Mouse (Mus musculus) liver, embryonic 12.5 days (tissue): Measurements from ENCODE around the gene Gucy2e. TPM values are rescaled to one million over a fixed set of nuclear protein-coding genes. Genes with fewer than 3 reads are reported as not detected.

Experiments
- ATAC-seq: fragments of 200-750 bp; cut with Nextera tagmentation; 2 replicates; pipeline ENCODE4 v1.8.0; 2017; ENCODE audit warnings: moderate number of reproducible peaks, mild to moderate bottlenecking, moderate library complexity
- H3K27ac ChIP-seq: fragments of 300-500 bp; sonication (generic); 2 replicates; pipeline ENCODE4 v1.5.1; 2016; ENCODE audit warnings: mild to moderate bottlenecking
- H3K27me3 ChIP-seq: fragments of 300-500 bp; sonication (generic); replicated peaks from 2 replicates; pipeline ENCODE4 v1.6.1; 2016; ENCODE audit warnings: mild to moderate bottlenecking, moderate library complexity
- H3K36me3 ChIP-seq: fragments of 300-500 bp; sonication (generic); 2 replicates; pipeline ENCODE4 v1.6.1; 2016; ENCODE audit warnings: mild to moderate bottlenecking, moderate library complexity
- H3K4me1 ChIP-seq: fragments of 300-500 bp; sonication (generic); 2 replicates; pipeline ENCODE4 v1.6.1; 2016
- H3K4me2 ChIP-seq: fragments of 300-500 bp; sonication (generic); 2 replicates; pipeline ENCODE4 v1.6.1; 2016; ENCODE audit warnings: mild to moderate bottlenecking, moderate library complexity
- H3K4me3 ChIP-seq: fragments of 300-500 bp; sonication (generic); 2 replicates; pipeline ENCODE4 v1.5.1; 2016; ENCODE audit warnings: mild to moderate bottlenecking, moderate library complexity
- H3K9ac ChIP-seq: fragments of 300-500 bp; sonication (generic); 2 replicates; pipeline ENCODE4 v1.6.1; 2016; ENCODE audit warnings: mild to moderate bottlenecking, moderate library complexity
- H3K9me3 ChIP-seq: fragments of 300-500 bp; sonication (generic); replicated peaks from 2 replicates; pipeline ENCODE4 v1.6.1; 2016; ENCODE audit warnings: mild to moderate bottlenecking, moderate library complexity
- WGBS: fragments of 180-500 bp; shearing (Covaris S2); methylation state at CpG from one replicate; pipeline ENCODE4 v1.1.7; 2016; ENCODE audit not compliant: insufficient replicate concordance; 5-methylcytosine and 5-hydroxymethylcytosine counted together
- polyA plus RNA-seq: library from polyadenylated mRNA; unstranded; fragments of >200 nt; fragmentation: Nextera tagmentation; extraction: Ambion mirVana; gene quantifications from 2 replicates; pipeline ENCODE4 v1.2.1, GENCODE M21; 2016

The Gucy2e gene
- polyA plus RNA-seq, 1 experiment from 2014 or later: not detected

DNA sequence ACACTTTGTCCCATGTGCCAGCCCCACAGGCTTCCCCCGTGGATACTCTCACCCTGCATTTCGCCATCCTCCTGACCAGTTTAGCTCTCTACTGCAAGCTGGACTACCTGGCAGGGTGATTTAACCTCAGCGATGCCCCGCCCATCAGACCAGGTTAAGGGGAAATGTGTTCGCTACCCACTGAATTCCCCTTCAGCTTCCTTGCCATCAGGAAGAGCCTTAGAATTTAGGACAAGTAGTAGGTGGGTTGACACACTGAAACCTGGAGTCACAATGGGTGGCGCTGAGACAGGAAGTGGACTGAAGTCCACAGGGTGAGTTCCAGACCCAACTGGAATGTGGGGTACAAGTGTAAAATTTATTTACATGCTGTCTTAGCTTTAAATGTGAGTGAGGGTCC, 39.1 kb downstream of the Gucy2e start, which contains the start of gene Alox8:
Gene Alox8, minus strand, starts transcription at position 101 of the 400 bp plus-strand sequence.
- Histone ChIP-seq H3K27ac (no peak within 1 kb of the TSS), H3K36me3 (no peaks in the 10 kb centered on the region), H3K4me3 (no peak within 1 kb of the TSS; the same call in 1 of the 2 replicates), H3K27me3 (peaks cover 59% of the 10 kb centered on the region), H3K9ac (no peak within 1 kb of the TSS), H3K4me1 (peaks cover 6% of the 10 kb centered on the region; the same call in 1 of the 2 replicates), H3K4me2 (peak within 1 kb of the TSS; percentile 42), H3K9me3 (no peaks in the 10 kb centered on the region)
- 34% methylated on average over 6 of the region's 6 CpGs for WGBS
- no peak for ATAC-seq

DNA sequence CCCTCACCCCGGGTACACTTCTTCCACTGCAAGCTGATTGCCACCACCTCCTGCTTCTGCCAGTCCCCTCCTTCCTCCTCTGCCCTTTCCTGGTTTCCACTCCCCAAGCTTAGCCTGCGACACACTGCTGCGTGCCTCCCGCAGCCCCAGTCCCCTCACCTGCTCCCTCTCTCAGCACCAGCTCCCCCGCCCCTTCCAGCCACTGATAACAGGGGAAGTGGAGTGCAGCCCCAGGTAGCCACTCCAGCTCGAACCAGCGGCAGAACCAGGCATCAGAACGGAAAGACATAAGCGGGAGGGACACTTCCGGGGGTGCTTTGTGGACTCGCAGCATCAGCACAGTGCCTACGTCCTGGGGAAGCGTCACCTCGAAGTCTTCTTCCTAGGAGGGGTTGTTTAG, 39.6 kb downstream of the Gucy2e start:
- H3K27ac ChIP-seq: no peak overlapping the region
- H3K9ac ChIP-seq: no peak overlapping the region
- H3K36me3 ChIP-seq: no peaks in the 10 kb centered on the region
- peak overlapping the region; percentile 42 for H3K4me2 ChIP-seq
- H3K27me3 ChIP-seq: peaks cover 55% of the 10 kb centered on the region
- 1% methylated on average over 14 of the region's 14 CpGs for WGBS
- H3K4me1 ChIP-seq: peaks cover 6% of the 10 kb centered on the region; the same call in 1 of the 2 replicates
- no peaks in the 10 kb centered on the region for H3K9me3 ChIP-seq
- ATAC-seq: no peak
- no peak overlapping the region; the same call in 1 of the 2 replicates for H3K4me3 ChIP-seq

DNA sequence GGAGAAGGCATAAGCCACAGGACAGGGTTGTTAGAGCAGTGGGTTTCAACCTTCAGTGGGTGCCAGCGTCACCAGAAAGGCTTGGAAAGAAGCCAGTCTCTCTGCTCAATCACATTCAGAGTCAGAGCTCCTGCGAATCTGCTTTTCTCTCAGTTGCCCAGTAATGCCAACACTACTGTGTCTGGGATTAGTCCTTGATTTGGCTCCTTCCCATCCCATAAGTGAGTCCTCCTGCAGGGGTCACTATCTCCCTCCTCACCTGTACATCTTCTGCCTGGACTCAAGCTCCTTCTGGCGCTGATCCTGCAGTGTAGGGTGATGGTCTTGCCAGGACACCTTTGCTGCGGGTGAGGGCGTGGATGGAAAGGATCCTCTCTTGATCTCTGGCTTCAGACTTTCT, 40.1 kb downstream of the Gucy2e start:
- Histone ChIP-seq H3K9ac (no peak overlapping the region), H3K36me3 (no peaks in the 10 kb centered on the region), H3K4me2 (no peak overlapping the region), H3K27ac (no peak overlapping the region), H3K27me3 (peaks cover 55% of the 10 kb centered on the region), H3K4me3 (no peak overlapping the region), H3K4me1 (peaks cover 6% of the 10 kb centered on the region; the same call in 1 of the 2 replicates), H3K9me3 (no peaks in the 10 kb centered on the region)
- no peak for ATAC-seq
- WGBS: 6% methylated on average over 5 of the region's 5 CpGs

DNA sequence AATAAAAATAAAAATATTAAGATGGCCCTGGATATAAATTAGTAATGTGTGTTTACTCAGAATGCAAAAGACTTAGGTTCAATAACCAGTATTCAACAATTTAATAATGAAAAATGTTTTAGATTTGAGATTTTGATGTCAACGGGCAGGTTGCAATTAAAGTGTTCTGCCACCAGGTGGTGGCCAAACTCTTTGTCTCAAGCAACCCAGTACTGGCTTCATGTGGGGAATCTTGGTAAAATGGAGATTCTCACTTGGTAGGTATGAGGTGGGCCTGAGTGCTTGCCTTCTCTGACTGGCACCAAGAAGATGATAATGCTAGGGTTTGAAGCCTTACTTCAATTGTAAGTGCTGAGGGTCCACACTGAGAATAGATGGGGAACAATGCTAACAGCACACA, 44.0 kb downstream of the Gucy2e start:
- no peak overlapping the region for H3K4me3 ChIP-seq
- H3K4me1 ChIP-seq: peaks cover 6% of the 10 kb centered on the region; the same call in 1 of the 2 replicates
- no peak overlapping the region for H3K9ac ChIP-seq
- no peak overlapping the region for H3K4me2 ChIP-seq
- WGBS: 2% methylated on average over 1 of the region's 1 CpGs
- no peaks in the 10 kb centered on the region for H3K36me3 ChIP-seq
- peaks cover 40% of the 10 kb centered on the region for H3K27me3 ChIP-seq
- H3K27ac ChIP-seq: no peak overlapping the region
- no peak for ATAC-seq
- no peaks in the 10 kb centered on the region for H3K9me3 ChIP-seq

DNA sequence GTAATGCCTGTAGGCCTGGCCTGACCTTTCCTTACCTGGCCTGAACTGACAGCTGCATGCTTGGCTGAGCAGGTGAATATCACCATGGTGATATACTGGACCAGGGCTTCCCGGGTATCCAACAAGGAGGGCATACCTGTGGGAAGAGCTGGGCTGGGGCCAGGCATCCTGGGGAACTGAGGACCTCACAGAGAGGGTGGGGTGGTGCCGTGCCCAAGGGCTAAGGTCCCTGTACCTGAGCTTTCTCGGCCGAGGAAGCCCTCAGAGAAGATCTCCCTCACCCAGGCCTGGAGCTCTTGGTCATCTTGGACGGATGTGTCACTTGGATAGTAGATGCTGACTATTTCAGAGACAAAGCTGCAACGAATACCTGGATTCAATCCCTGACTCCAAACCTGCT, 50.9 kb downstream of the Gucy2e start:
- ATAC-seq: no peak
- H3K27me3 ChIP-seq: 0 out of 2 replicates have a peak, but pooled peaks cover 4% of the 10 kb centered on the region
- H3K4me1 ChIP-seq: no peaks in the 10 kb centered on the region
- H3K27ac ChIP-seq: no peak overlapping the region
- no peaks in the 10 kb centered on the region for H3K9me3 ChIP-seq
- no peak overlapping the region for H3K4me2 ChIP-seq
- no peak overlapping the region for H3K4me3 ChIP-seq
- no peaks in the 10 kb centered on the region for H3K36me3 ChIP-seq
- H3K9ac ChIP-seq: no peak overlapping the region
- WGBS: 65% methylated on average over 6 of the region's 6 CpGs

DNA sequence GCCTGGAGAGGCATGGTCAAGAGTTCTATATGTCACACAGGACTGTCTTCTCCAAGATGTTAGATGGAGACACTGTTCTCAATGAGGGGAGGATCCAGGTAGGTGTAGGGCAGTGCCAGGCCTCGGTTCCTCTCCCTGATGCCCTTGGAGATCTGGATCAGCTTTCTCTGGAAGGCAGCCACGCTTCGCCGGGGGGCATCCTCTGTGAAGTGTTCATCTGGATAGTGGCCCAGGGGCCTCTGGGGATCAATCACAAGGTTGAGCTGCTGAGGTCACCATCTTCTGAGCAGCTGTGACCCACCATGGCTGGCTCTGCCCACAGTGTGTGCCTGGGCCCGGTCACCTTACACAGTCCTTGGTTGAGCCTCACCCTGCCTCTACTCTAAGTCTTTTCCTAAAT, 51.8 kb downstream of the Gucy2e start:
- no peak overlapping the region for H3K4me3 ChIP-seq
- H3K36me3 ChIP-seq: no peaks in the 10 kb centered on the region
- H3K4me2 ChIP-seq: no peak overlapping the region
- no peak for ATAC-seq
- H3K27me3 ChIP-seq: 0 out of 2 replicates have a peak, but pooled peaks cover 4% of the 10 kb centered on the region
- no peaks in the 10 kb centered on the region for H3K9me3 ChIP-seq
- 67% methylated on average over 5 of the region's 5 CpGs for WGBS
- no peak overlapping the region for H3K27ac ChIP-seq
- H3K4me1 ChIP-seq: no peaks in the 10 kb centered on the region
- H3K9ac ChIP-seq: no peak overlapping the region

DNA sequence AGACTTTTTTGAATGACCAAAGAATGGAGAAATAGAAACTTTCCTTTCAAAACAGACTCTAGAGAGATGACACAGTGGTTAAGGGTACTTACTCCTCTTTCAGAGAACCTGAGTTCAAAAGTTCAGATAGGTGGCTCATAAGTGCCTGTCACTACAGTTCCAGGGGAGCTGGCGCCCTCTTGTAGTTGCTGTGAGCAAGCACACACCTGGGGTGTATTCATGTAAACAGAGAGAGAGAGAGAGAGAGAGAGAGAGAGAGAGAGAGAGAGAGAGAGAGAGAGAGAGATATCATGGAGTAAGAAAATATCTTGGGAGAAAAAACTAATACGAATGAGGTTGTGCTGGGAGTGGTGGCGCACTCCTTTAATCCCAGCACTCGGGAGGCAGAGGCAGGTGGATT, 56.7 kb downstream of the Gucy2e start:
- H3K27ac ChIP-seq: no peak overlapping the region
- no peaks in the 10 kb centered on the region for H3K4me1 ChIP-seq
- no peaks in the 10 kb centered on the region for H3K36me3 ChIP-seq
- no peak overlapping the region for H3K9ac ChIP-seq
- no peaks in the 10 kb centered on the region for H3K9me3 ChIP-seq
- no peak for ATAC-seq
- H3K4me2 ChIP-seq: no peak overlapping the region
- H3K27me3 ChIP-seq: peaks cover 12% of the 10 kb centered on the region
- H3K4me3 ChIP-seq: no peak overlapping the region
- 57% methylated on average over 4 of the region's 4 CpGs for WGBS

DNA sequence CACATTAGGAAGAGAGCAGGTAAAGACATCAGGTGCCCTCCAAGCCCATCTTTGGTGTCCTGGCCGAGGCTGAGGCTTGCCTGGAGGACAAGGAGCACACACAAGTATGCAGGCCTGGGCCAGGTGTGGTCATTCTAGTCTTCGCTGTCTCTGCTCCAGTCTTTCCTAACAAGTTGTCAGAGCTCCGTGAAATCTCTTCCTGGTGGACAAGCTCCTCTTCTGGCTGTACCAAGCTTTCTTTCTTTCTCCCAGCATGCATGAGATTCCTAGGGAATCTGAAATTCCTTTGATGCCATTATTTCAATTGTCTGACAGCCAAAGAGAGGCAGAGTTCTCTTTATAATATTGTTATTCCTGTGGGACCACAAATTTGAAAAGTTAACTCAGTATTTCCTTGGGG, 57.3 kb downstream of the Gucy2e start:
- H3K4me2 ChIP-seq: no peak overlapping the region
- peaks cover 12% of the 10 kb centered on the region for H3K27me3 ChIP-seq
- H3K36me3 ChIP-seq: no peaks in the 10 kb centered on the region
- no peaks in the 10 kb centered on the region for H3K9me3 ChIP-seq
- H3K4me3 ChIP-seq: no peak overlapping the region
- H3K27ac ChIP-seq: no peak overlapping the region
- H3K9ac ChIP-seq: no peak overlapping the region
- 43% methylated on average over 3 of the region's 3 CpGs for WGBS
- ATAC-seq: no peak
- no peaks in the 10 kb centered on the region for H3K4me1 ChIP-seq

DNA sequence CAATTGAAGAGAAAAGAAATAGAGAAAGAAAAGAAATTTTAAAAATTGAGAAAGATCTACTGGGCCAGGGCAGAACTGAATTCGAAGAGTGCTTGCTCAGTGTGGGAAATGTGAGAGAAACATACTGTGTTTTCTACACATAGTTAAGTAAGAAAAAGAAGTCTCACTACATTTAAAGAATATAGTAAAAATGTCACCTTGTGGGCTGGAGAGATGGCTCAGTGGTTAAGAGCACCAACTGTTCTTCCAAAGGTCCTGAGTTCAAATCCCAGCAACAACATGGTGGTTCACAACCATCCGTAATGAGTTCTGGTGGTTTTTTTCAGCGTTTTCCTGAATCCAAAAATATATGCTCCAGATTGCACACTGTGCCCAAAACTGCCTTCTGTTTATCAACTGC, 58.3 kb downstream of the Gucy2e start:
- ATAC-seq: no peak
- Histone ChIP-seq H3K4me1 (no peaks in the 10 kb centered on the region), H3K9ac (no peak overlapping the region), H3K4me3 (no peak overlapping the region), H3K9me3 (no peaks in the 10 kb centered on the region), H3K36me3 (no peaks in the 10 kb centered on the region), H3K27ac (no peak overlapping the region), H3K4me2 (no peak overlapping the region), H3K27me3 (peaks cover 12% of the 10 kb centered on the region)
- 47% methylated on average over 3 of the region's 3 CpGs for WGBS

DNA sequence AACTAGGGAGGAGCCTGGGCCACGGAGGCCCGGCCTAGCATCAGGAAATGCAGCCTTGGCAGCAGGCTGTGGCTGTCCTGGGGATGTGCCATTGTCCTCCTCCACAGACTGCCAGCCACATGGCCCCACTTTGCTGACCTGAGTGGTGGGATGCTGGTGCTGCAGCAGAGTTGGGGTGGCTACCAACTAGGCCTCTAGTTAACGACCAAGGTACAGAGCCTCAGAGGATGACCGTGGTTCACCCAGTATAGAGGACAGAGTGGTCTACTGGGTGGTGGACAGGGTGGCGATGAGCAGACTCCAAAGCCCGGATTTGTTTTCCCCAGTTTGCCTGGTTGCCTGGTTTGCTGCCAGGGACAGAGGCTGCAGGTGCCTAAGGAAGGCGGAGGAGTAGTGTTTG, 62.1 kb downstream of the Gucy2e start:
- Histone ChIP-seq H3K4me2 (no peak overlapping the region), H3K27me3 (peaks cover 17% of the 10 kb centered on the region), H3K4me3 (no peak overlapping the region), H3K36me3 (no peaks in the 10 kb centered on the region), H3K4me1 (no peaks in the 10 kb centered on the region), H3K9me3 (no peaks in the 10 kb centered on the region), H3K27ac (no peak overlapping the region), H3K9ac (no peak overlapping the region)
- ATAC-seq: no peak
- WGBS: 72% methylated on average over 7 of the region's 7 CpGs

DNA sequence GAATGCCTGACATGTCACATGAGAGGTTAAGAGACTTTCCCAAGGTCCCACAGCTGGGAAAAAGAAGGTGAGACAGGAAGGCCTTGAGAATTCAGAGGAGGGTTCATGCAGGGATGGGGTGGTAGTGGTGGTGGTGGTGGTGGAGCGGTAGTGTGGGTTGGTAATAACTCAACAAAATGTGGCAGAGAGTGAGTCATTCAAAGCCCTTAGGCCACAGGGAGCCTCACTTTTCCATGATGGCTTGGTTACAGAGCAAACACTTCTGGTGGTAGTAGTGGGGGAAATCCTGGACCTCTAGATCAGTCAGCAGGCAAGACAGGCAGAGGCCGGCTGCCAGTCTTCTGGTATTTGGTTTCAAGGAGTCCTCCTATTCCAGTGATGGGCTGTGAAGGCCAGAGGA, 64.2 kb downstream of the Gucy2e start:
- Histone ChIP-seq H3K27ac (no peak overlapping the region), H3K4me3 (no peak overlapping the region), H3K9me3 (no peaks in the 10 kb centered on the region), H3K27me3 (peaks cover 18% of the 10 kb centered on the region), H3K4me1 (no peaks in the 10 kb centered on the region), H3K9ac (no peak overlapping the region), H3K4me2 (no peak overlapping the region), H3K36me3 (no peaks in the 10 kb centered on the region)
- WGBS: 76% methylated on average over 2 of the region's 2 CpGs
- no peak for ATAC-seq

DNA sequence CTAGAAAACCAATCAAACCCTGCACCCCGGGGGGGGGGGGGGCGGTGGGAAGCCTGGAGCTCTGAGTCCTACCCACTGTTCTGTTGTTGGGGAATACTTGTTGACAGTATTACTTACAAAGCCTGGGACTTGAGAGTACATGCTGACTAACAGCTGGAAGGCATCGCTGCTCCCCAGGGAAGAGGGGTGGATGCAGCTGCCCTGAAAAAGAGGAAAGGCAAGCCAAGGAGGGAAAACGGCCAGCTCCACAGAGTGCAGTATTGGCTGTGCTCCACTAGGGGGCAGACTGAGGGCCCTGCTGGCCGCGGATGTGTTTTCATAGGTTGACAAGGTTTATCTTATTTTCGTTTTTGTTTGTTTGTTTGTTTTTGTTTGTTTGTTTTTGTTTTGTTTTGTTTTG, 65.2 kb downstream of the Gucy2e start:
- Histone ChIP-seq H3K9me3 (no peaks in the 10 kb centered on the region), H3K27ac (no peak overlapping the region), H3K4me1 (no peaks in the 10 kb centered on the region), H3K4me2 (no peak overlapping the region), H3K36me3 (no peaks in the 10 kb centered on the region), H3K27me3 (peaks cover 16% of the 10 kb centered on the region), H3K4me3 (no peak overlapping the region), H3K9ac (no peak overlapping the region)
- 25% methylated on average over 7 of the region's 7 CpGs for WGBS
- no peak for ATAC-seq

DNA sequence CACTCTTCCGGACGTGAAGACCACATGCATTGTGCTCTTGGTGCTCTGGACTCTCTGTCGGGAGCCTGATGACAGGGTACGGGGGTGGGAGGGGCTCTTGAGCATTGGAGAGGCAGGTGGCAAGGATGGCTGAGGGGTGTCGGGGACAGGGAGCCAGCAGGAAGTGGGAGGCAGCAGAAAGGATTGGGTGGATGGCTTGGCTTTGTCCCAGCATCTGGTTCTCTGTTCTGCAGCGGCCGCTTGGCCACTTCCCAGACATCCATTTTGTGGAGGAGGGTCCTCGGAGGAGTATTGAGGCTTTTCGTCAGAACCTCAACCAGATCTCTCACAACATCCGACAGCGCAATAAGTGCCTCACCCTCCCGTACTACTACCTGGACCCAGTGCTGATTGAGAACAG, 67.5 kb downstream of the Gucy2e start:
- 70% methylated on average over 12 of the region's 12 CpGs for WGBS
- no peak overlapping the region for H3K4me3 ChIP-seq
- H3K9me3 ChIP-seq: no peaks in the 10 kb centered on the region
- no peak overlapping the region for H3K27ac ChIP-seq
- peaks cover 35% of the 10 kb centered on the region for H3K27me3 ChIP-seq
- no peak overlapping the region for H3K9ac ChIP-seq
- H3K4me2 ChIP-seq: no peak overlapping the region
- H3K4me1 ChIP-seq: no peaks in the 10 kb centered on the region
- no peak for ATAC-seq
- H3K36me3 ChIP-seq: no peaks in the 10 kb centered on the region
